Mouse (Mus musculus): Measurements from ENCODE around the gene Abi3bp. TPM values are rescaled to one million over a fixed set of nuclear protein-coding genes. Genes with fewer than 3 reads are reported as not detected.

Gene Abi3bp
- polyA plus RNA-seq, 1 experiment from 2014 or later = 0.22 TPM

DNA sequence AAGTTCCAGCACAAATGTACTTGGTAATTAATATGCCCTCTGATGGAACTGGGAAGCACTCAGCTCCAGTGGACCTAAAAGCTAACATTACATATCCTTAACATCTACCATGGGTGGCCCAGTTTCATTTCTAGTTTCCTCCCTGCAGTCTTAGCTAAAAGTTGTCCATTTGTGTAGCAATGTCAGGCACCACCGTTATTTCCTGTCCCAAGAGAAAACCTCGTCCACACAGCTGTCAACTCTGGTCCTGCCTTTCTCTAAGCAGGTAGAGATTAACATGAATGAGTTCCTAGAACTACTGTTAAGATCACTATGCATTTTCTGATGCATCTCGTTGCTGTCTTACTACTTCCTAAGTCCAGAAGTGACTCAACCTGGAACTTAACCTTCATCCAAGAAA lies 237.9 kb downstream of the Abi3bp start:
- no peak overlapping the region for H3K9ac ChIP-seq (replicated peaks)
- H3K9me3 ChIP-seq = no peaks in the 10 kb centered on the region
- H3K4me2 ChIP-seq (replicated peaks) = peak overlapping the region; percentile 70
- H3K4me3 ChIP-seq = peak overlapping the region; percentile 96; the same call in 1 of the 2 replicates
- H3K27me3 ChIP-seq = no peaks in the 10 kb centered on the region
- peaks cover 18% of the 10 kb centered on the region for H3K4me1 ChIP-seq
- ATAC-seq (replicated peaks) = no peak
- WGBS = 78% methylated on average over 3 of the region's 3 CpGs
- H3K36me3 ChIP-seq = peaks cover 15% of the 10 kb centered on the region
- no peak overlapping the region for H3K27ac ChIP-seq (replicated peaks)

DNA sequence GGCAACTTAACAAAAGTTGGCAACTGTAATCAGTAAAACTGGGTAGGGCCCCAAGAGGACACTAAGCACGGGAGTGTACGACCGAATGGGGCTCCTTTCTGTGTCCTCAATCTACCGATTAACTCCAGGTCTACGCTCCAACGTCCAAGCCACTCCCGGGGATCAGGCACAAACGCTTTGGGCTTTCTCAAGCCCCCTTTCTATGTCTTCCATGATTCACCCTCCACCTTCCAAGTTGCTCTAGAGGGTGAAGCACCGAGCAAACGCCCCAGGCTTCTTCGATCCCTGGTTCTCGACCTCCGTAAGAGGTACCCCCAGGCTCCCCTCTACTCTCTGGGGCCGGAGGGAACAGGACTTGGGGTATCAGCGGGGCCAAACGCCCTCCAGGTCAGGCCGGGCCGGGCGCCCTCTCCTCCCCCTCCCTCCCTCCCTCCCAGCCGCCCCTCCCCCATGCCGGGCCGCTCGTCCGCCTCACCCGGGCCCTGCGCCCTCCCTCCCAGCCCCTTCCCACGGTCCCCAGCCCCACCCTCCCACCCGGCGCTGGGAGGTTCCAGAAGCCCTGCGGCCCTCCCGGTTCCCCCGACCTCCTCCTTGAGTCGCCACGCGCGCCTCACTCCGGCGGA lies 239.0 kb downstream of the Abi3bp start:
- Histone ChIP-seq H3K9ac (replicated peaks) (peak overlapping the region; percentile 80), H3K36me3 (peaks cover 5% of the 10 kb centered on the region), H3K27ac (replicated peaks) (peak overlapping the region; percentile 98), H3K27me3 (no peaks in the 10 kb centered on the region), H3K4me1 (peaks cover 18% of the 10 kb centered on the region), H3K4me3 (peak overlapping the region; percentile 96), H3K4me2 (replicated peaks) (peak overlapping the region; percentile 70), H3K9me3 (no peaks in the 10 kb centered on the region)
- ATAC-seq (replicated peaks) = peak; percentile 56
- under 1% methylated on average over 32 of the region's 38 CpGs for WGBS

DNA sequence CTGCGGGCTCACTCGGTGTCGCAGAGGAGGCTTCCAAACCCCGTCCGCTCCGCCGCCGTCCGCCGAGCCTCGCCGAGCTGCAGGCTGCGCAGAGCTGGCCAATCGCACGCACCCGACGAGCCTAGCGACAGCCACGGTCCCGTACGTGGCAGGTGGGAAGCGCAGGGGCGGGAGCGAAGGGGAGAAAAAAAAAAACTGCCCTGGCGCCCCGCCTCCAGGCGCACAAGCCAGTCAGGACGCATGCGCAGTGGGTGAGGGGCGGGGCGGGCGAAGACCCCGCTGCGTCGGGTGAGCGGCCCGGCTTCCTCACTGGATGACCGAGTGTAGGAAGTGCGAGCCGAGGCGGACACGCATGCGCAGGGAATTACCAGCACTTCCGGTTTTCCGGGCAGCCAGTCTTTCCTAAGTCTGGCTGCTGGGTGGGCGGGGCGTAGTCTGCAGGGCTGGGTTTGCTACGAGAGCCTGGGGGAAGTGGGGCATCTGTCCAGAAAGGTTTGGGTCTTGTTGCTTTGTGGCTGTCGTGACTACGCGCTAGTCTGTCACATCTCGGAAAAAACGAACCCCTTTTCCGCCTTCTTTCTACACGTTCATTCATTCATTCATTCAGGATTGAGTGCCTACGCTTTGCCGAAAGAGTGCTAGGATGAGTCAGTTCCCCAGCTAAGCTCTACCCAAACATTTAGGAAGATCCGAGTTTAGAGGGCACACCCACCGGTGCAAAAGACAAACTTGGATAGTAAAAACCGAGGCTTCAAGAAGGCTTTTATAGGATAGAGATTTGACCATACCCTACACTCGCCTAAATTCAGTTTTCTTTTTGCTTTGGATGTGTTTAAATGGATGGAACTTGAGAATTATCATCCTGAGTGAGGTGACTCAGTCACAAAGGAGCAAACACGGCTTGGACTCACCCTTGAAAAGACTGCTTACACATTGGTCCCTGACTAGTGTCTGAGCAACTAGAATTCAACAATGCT lies 239.8 kb downstream of the Abi3bp start, which contains the start of gene Tfg:
Tfg (minus strand) TSS at position 227 of the 977 bp plus-strand sequence.
- peak; percentile 99 for ATAC-seq (replicated peaks)
- Histone ChIP-seq H3K4me1 (peaks cover 18% of the 10 kb centered on the region), H3K27me3 (no peaks in the 10 kb centered on the region), H3K9me3 (no peaks in the 10 kb centered on the region), H3K9ac (replicated peaks) (peak within 1 kb of the TSS; percentile 80), H3K4me3 (peak within 1 kb of the TSS; percentile 96), H3K4me2 (replicated peaks) (peak within 1 kb of the TSS; percentile 70), H3K36me3 (no peaks in the 10 kb centered on the region), H3K27ac (replicated peaks) (peak within 1 kb of the TSS; percentile 98)
- WGBS = under 1% methylated on average over 62 of the region's 62 CpGs

DNA sequence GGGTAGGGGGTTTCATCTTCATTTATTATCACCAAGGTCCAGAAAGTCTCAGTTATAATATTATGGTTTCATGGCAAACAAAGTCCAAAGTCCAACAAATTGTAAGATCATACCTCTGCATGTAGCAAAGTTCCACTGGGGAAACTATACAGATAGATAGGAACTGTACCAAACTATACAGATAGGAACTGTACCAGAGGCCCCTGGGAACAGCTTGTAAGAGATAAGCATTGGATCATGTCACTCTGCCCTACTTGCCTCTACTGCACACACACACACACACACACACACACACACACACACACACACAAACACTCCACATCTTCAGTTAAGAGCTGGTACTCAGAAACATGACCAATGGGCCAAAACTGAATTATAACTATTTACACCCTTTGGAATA lies 241.4 kb downstream of the Abi3bp start:
- no peak overlapping the region for H3K9ac ChIP-seq (replicated peaks)
- H3K4me3 ChIP-seq = no peak overlapping the region
- H3K4me2 ChIP-seq (replicated peaks) = no peak overlapping the region
- peaks cover 18% of the 10 kb centered on the region for H3K4me1 ChIP-seq
- no peaks in the 10 kb centered on the region for H3K36me3 ChIP-seq
- no peaks in the 10 kb centered on the region for H3K27me3 ChIP-seq
- H3K9me3 ChIP-seq = no peaks in the 10 kb centered on the region
- no peak overlapping the region for H3K27ac ChIP-seq (replicated peaks)
- ATAC-seq (replicated peaks) = no peak

DNA sequence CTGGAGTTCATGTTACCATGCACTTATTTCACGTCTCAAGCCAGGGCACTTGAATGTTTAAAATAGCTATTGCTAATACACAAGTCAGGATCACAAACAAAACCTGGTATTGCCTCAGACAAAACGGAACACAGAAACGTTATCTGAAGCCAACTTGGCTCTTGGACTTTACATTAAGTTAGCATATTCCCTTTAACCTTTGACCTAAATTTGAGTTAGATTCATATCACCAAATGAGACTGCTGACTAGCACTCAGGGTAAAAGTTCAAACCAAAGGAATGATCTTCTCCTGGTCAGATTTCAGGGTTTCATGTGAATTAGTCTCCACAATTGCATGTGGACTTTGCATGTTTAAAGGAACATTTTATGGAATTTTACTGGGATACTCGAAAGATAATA lies 244.7 kb downstream of the Abi3bp start:
- Histone ChIP-seq H3K27ac (replicated peaks) (no peak overlapping the region), H3K4me3 (no peak overlapping the region), H3K9me3 (no peaks in the 10 kb centered on the region), H3K4me1 (peaks cover 4% of the 10 kb centered on the region; the same call in 1 of the 2 replicates), H3K4me2 (replicated peaks) (no peak overlapping the region), H3K36me3 (no peaks in the 10 kb centered on the region), H3K9ac (replicated peaks) (no peak overlapping the region), H3K27me3 (no peaks in the 10 kb centered on the region)
- 78% methylated on average over 4 of the region's 4 CpGs for WGBS
- no peak for ATAC-seq (replicated peaks)

DNA sequence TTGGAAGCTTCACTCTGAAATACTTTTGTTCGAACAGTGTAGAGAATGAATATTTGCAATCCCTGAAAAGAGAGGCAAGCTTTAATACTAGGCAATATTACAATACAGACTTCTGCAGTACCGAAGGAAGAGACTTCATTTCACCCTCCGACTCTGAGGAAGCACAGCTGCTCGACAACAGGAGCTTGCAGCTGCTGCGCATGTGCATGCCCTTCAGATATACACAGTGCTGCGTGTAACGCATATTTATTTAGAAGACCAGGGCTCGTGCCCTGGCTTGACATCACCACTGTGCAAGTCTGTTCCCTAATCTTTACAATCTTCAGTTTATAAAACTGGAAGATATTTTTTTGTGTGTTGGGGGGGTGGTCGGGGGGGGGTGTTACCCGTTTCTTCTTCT lies 247.2 kb downstream of the Abi3bp start:
- WGBS = 88% methylated on average over 10 of the region's 10 CpGs
- no peaks in the 10 kb centered on the region for H3K36me3 ChIP-seq
- H3K9ac ChIP-seq (replicated peaks) = no peak overlapping the region
- H3K4me2 ChIP-seq (replicated peaks) = no peak overlapping the region
- H3K4me3 ChIP-seq = no peak overlapping the region
- H3K4me1 ChIP-seq = no peaks in the 10 kb centered on the region
- no peak overlapping the region for H3K27ac ChIP-seq (replicated peaks)
- no peak for ATAC-seq (replicated peaks)
- H3K9me3 ChIP-seq = no peaks in the 10 kb centered on the region
- H3K27me3 ChIP-seq = no peaks in the 10 kb centered on the region

DNA sequence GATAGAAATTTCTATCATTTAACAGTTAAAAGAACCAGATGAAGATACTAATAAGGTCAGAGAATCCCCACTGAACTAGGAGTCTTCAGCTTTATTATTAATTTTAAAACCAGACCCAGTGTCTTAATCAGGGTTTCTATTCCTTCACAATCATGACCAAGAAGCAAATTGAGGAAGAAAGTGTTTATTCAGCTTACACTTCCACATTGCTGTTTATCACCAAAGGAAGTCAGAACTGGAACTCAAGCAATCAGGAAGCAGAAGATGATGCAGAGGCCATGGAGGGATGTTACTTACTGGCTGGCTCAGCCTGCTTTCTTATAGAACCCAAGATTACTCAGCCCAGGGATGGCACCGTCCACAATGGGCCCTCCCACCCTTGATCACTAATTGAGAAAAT lies 251.4 kb downstream of the Abi3bp start:
- no peak for ATAC-seq (replicated peaks)
- H3K4me1 ChIP-seq = no peaks in the 10 kb centered on the region
- no peak overlapping the region for H3K9ac ChIP-seq (replicated peaks)
- no peaks in the 10 kb centered on the region for H3K36me3 ChIP-seq
- no peak overlapping the region for H3K4me2 ChIP-seq (replicated peaks)
- no peak overlapping the region for H3K27ac ChIP-seq (replicated peaks)
- H3K4me3 ChIP-seq = no peak overlapping the region
- no peaks in the 10 kb centered on the region for H3K9me3 ChIP-seq
- WGBS = 39% methylated on average over 1 of the region's 1 CpGs
- H3K27me3 ChIP-seq = no peaks in the 10 kb centered on the region

Other genes starting within 250 kb of the Abi3bp start
- gene Tfg, start 239.6 kb downstream of the Abi3bp start, polyA plus RNA-seq (2015; fragmentation: Nextera tagmentation; extraction: Ambion mirVana) = 134 and 136 TPM in 2 replicates

All from forebrain, embryonic 15.5 days (tissue).